Mouse (Mus musculus) limb, embryonic 13.5 days (tissue): ENCODE data around the gene Fam234b. TPM values are rescaled to one million over a fixed set of nuclear protein-coding genes. Genes with fewer than 3 reads are reported as not detected.
A peak's percentile ranks its signal among the peaks of the same experiment; 100 is the strongest.

Source experiments
- ATAC-seq: fragments of 200-750 bp; cut with Nextera tagmentation; 2 replicates; pipeline ENCODE4 v1.8.0; 2017; ENCODE audit warnings: low read depth, moderate number of reproducible peaks, moderate TSS enrichment; ENCODE audit not compliant: low FRiP score
- H3K27ac ChIP-seq: fragments of 300-500 bp; sonication (generic); 2 replicates; pipeline ENCODE4 v1.5.1; 2015; ENCODE audit warnings: inconsistent platforms, mild to moderate bottlenecking, moderate library complexity
- H3K27me3 ChIP-seq: fragments of 300-500 bp; sonication (generic); 2 replicates; pipeline ENCODE4 v1.6.1; 2015; ENCODE audit warnings: mild to moderate bottlenecking, inconsistent platforms
- H3K36me3 ChIP-seq: fragments of 300-500 bp; sonication (generic); 2 replicates; pipeline ENCODE4 v1.6.1; 2015; ENCODE audit warnings: inconsistent platforms, mild to moderate bottlenecking, moderate library complexity
- H3K4me1 ChIP-seq: fragments of 300-500 bp; sonication (generic); 2 replicates; pipeline ENCODE4 v1.6.1; 2015; ENCODE audit warnings: inconsistent platforms
- H3K4me2 ChIP-seq: fragments of 300-500 bp; sonication (generic); replicated peaks from 2 replicates; pipeline ENCODE4 v1.6.1; 2015; ENCODE audit warnings: inconsistent platforms, mild to moderate bottlenecking, moderate library complexity
- H3K4me3 ChIP-seq: fragments of 300-500 bp; sonication (generic); 2 replicates; pipeline ENCODE4 v1.5.1; 2015; ENCODE audit warnings: moderate library complexity, mild to moderate bottlenecking, inconsistent platforms
- H3K9ac ChIP-seq: fragments of 300-500 bp; sonication (generic); 2 replicates; pipeline ENCODE4 v1.6.1; 2015; ENCODE audit warnings: mild to moderate bottlenecking, inconsistent platforms
- H3K9me3 ChIP-seq: fragments of 300-500 bp; sonication (generic); 2 replicates; pipeline ENCODE4 v1.6.1; 2016; ENCODE audit warnings: inconsistent platforms
- WGBS: fragments of 180-500 bp; shearing (Covaris S2); methylation state at CpG from one replicate; pipeline ENCODE4 v1.1.7; 2015; 5-methylcytosine and 5-hydroxymethylcytosine counted together
- polyA plus RNA-seq: library from polyadenylated mRNA; unstranded; fragments of >200 nt; fragmentation: Nextera tagmentation; extraction: Ambion mirVana; gene quantifications from 2 replicates; pipeline ENCODE4 v1.2.1, GENCODE M21; 2015

The Fam234b gene
- polyA plus RNA-seq, 1 experiment from 2014 or later, result 30.3 TPM

GRCm38 (mm10) chr6:135183961-135184360 is 13.8 kb upstream of the Fam234b start:
- no peak overlapping the region for H3K27ac ChIP-seq
- peaks cover 3% of the 10 kb centered on the region; the same call in 1 of the 2 replicates for H3K27me3 ChIP-seq
- no peak overlapping the region for H3K9ac ChIP-seq
- WGBS, result 30% methylated on average over 8 of the region's 8 CpGs
- ATAC-seq, result no peak
- H3K4me2 ChIP-seq, result no peak overlapping the region
- no peaks in the 10 kb centered on the region for H3K36me3 ChIP-seq
- no peak overlapping the region for H3K4me3 ChIP-seq
- H3K4me1 ChIP-seq, result no peaks in the 10 kb centered on the region
- no peaks in the 10 kb centered on the region for H3K9me3 ChIP-seq

DNA sequence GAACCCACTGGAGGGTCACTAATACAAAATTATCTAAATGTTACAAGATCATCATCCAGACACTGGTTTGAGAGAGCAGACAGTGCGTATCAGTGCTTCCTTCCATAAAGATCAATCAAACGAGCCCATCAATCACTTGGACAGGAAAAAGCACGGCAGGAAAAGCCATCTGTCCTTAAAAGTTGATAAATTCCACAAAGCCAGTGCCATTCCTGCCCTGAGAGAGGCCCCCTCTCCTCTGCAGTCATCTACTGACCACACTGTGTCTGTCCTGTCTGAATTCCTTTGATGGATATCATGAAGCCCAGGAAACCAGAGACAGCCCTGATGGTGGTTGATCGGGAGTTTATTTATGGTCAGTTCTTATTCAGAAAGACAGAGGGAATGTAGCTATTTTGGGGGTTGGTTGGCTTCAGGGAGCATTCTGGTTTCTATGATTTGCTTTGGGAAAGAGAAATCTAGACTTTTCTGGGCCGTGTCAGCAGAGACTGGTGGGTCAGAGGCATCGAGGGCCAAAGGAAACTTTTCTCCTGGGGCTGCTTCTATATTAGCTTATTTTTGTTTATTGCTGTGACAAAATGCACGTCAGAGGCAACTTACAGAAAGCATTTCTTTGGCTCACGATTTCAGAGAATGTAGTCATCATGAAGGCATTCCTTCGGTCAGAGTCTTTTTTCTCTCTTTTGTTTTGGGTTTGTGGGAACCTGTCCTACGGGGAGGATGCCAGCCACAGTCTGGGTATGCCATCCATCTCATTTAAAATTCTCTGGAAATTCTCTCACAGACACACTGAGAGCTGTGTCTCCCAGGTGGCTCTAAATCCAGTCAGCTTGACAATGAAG is 10.5 kb upstream of the Fam234b start:
- H3K36me3 ChIP-seq, result no peaks in the 10 kb centered on the region
- H3K9me3 ChIP-seq, result no peaks in the 10 kb centered on the region
- no peak for ATAC-seq
- H3K9ac ChIP-seq, result no peak overlapping the region
- H3K4me1 ChIP-seq, result no peaks in the 10 kb centered on the region
- no peak overlapping the region for H3K27ac ChIP-seq
- H3K4me3 ChIP-seq, result no peak overlapping the region
- WGBS, result 46% methylated on average over 10 of the region's 10 CpGs
- no peak overlapping the region for H3K4me2 ChIP-seq
- H3K27me3 ChIP-seq, result no peaks in the 10 kb centered on the region

DNA sequence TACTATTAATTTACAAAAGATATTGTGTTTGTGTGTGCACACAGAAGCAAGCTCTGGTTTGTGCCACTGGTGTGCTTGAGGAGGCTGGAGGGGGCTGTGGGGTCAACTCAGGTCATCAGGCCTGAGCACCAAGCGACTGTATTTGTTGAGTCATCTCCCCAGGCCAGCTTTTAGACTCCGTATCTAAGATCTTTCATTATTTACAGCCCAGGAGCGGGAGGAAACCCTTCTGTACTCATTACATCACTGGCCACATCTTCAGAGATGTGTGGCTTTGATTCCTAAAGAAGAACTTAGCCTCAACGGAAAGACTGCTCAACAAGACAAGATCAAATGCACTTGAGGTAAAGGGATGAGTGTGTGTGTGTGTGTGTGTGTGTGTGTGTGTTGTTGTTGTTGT is 9.1 kb upstream of the Fam234b start:
- no peaks in the 10 kb centered on the region for H3K4me1 ChIP-seq
- H3K4me2 ChIP-seq, result no peak overlapping the region
- 59% methylated on average over 4 of the region's 4 CpGs for WGBS
- no peaks in the 10 kb centered on the region for H3K9me3 ChIP-seq
- ATAC-seq, result no peak
- H3K27me3 ChIP-seq, result no peaks in the 10 kb centered on the region
- no peak overlapping the region for H3K9ac ChIP-seq
- H3K4me3 ChIP-seq, result no peak overlapping the region
- H3K27ac ChIP-seq, result no peak overlapping the region
- no peaks in the 10 kb centered on the region for H3K36me3 ChIP-seq

- ATAC-seq, result no peak
- no peak overlapping the region for H3K9ac ChIP-seq
- no peaks in the 10 kb centered on the region for H3K36me3 ChIP-seq
- H3K27me3 ChIP-seq, result no peaks in the 10 kb centered on the region
- no peak overlapping the region for H3K4me3 ChIP-seq
- no peak overlapping the region for H3K27ac ChIP-seq
- no peak overlapping the region for H3K4me2 ChIP-seq
- H3K9me3 ChIP-seq, result no peaks in the 10 kb centered on the region
- WGBS, result 75% methylated on average over 6 of the region's 6 CpGs
- H3K4me1 ChIP-seq, result no peaks in the 10 kb centered on the region
Observed at GRCm38 (mm10) chr6:135190122-135190521, 7.7 kb upstream of the Fam234b start.

GRCm38 (mm10) chr6:135191906-135192305 is 5.9 kb upstream of the Fam234b start:
- Histone ChIP-seq H3K9ac (no peak overlapping the region), H3K4me3 (no peak overlapping the region), H3K9me3 (no peaks in the 10 kb centered on the region), H3K27me3 (no peaks in the 10 kb centered on the region), H3K4me1 (no peaks in the 10 kb centered on the region), H3K27ac (no peak overlapping the region), H3K4me2 (no peak overlapping the region), H3K36me3 (no peaks in the 10 kb centered on the region)
- no peak for ATAC-seq
- 87% methylated on average over 1 of the region's 1 CpGs for WGBS

DNA sequence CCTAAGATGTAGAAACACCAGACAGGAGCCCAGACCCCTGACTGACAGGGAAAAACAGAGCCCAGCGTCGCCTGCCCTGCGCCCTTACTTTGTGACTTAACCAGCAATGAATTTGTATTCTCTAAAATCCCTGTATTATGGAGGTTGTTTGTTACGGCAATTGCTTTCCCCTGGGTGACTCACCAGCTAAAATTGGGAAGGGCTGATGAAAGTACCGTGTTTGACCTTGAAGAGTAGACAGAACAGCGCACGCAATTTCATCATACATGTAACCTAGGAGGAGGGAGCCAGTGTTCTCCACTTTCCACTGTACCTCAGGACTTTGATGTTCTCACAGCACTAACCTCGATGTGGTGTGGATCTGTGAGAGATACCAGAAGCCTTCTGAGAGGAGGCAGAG is 4.8 kb upstream of the Fam234b start:
- Histone ChIP-seq H3K4me3 (no peak overlapping the region), H3K4me2 (no peak overlapping the region), H3K27me3 (no peaks in the 10 kb centered on the region), H3K36me3 (no peaks in the 10 kb centered on the region), H3K4me1 (peaks cover 3% of the 10 kb centered on the region), H3K9me3 (no peaks in the 10 kb centered on the region), H3K27ac (no peak overlapping the region), H3K9ac (no peak overlapping the region)
- no peak for ATAC-seq
- WGBS, result 82% methylated on average over 8 of the region's 8 CpGs

GRCm38 (mm10) chr6:135193733-135194132 is 4.0 kb upstream of the Fam234b start:
- ATAC-seq, result no peak
- Histone ChIP-seq H3K27ac (no peak overlapping the region), H3K4me2 (no peak overlapping the region), H3K4me3 (no peak overlapping the region), H3K9me3 (no peaks in the 10 kb centered on the region), H3K9ac (no peak overlapping the region), H3K4me1 (peaks cover 7% of the 10 kb centered on the region), H3K36me3 (no peaks in the 10 kb centered on the region), H3K27me3 (no peaks in the 10 kb centered on the region)
- 51% methylated on average over 4 of the region's 4 CpGs for WGBS

DNA sequence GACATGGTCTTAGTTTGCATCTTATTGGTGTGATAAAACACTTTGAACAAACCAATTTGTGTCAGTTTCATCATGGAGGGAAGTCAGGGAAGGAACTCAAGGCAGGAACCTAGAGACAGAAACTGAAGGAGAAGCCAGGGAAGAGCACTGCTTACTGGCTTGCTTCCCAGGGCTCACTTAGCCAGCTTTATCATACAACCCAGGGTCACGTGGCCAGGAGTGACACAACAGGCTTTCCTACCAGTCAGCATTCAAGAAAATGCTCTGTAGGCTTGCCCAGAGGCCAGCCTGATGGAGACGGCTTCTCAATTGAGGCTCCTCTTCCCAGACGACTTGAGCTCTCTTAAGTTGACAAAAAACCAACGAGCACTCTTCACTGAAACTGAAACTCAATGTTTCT is 2.9 kb upstream of the Fam234b start:
- Histone ChIP-seq H3K9ac (no peak overlapping the region), H3K27ac (no peak overlapping the region), H3K4me1 (peaks cover 14% of the 10 kb centered on the region), H3K4me3 (no peak overlapping the region), H3K9me3 (no peaks in the 10 kb centered on the region), H3K36me3 (no peaks in the 10 kb centered on the region), H3K4me2 (no peak overlapping the region), H3K27me3 (no peaks in the 10 kb centered on the region)
- ATAC-seq, result no peak
- WGBS, result 73% methylated on average over 4 of the region's 4 CpGs

DNA sequence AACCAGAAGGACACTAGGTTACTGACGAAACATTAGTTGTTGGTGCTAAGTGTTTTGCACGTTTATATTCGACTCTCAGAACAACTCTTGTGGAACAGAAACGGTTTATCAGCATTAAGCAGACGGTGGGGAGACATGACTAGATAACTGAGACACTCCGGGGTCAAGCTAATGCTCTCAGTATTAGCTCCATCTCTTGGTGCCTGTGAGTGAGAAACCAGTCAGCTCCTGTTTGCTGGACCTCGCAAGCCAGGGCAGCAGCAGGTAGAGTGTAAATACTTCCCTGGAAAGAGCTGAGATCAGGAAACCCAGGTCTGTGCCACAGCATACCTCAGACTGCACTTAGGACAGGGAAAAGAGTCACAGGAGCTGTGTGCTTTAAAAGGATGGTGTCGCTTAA is 1.1 kb upstream of the Fam234b start:
- Histone ChIP-seq H3K4me1 (peaks cover 14% of the 10 kb centered on the region), H3K36me3 (no peaks in the 10 kb centered on the region), H3K9ac (no peak overlapping the region), H3K27ac (no peak overlapping the region), H3K4me3 (no peak overlapping the region), H3K4me2 (no peak overlapping the region), H3K27me3 (no peaks in the 10 kb centered on the region), H3K9me3 (no peaks in the 10 kb centered on the region)
- WGBS, result 73% methylated on average over 8 of the region's 8 CpGs
- ATAC-seq, result no peak

DNA sequence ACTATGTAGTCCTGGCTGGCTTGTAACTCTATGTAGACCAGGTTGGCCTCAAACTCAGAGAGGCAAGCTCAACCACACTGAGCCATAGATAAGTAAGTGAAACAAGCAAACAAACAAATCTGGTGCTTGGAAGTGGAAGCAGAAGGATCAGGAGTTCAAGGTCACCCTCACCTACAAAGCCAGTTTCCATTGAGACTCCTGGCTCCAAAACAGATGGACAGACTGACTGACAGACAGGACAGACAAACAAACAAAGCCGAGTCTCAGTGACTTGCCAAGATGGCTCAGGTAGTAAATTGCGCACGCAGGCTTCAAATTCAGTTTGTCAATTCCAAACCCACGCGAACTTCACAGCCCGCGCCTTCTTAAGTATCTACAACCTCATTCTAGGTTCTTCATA is 331 bp upstream of the Fam234b start:
- peak overlapping the region; percentile 77 for H3K4me3 ChIP-seq
- peak overlapping the region; percentile 85 for H3K4me2 ChIP-seq
- no peaks in the 10 kb centered on the region for H3K27me3 ChIP-seq
- ATAC-seq, result no peak
- peak overlapping the region; percentile 4; the same call in 1 of the 2 replicates for H3K27ac ChIP-seq
- H3K36me3 ChIP-seq, result no peaks in the 10 kb centered on the region
- H3K9me3 ChIP-seq, result 0 out of 2 replicates have a peak, but pooled peaks cover under 1% of the 10 kb centered on the region
- WGBS, result 29% methylated on average over 7 of the region's 7 CpGs
- H3K4me1 ChIP-seq, result peaks cover 14% of the 10 kb centered on the region
- H3K9ac ChIP-seq, result peak overlapping the region; percentile 83

DNA sequence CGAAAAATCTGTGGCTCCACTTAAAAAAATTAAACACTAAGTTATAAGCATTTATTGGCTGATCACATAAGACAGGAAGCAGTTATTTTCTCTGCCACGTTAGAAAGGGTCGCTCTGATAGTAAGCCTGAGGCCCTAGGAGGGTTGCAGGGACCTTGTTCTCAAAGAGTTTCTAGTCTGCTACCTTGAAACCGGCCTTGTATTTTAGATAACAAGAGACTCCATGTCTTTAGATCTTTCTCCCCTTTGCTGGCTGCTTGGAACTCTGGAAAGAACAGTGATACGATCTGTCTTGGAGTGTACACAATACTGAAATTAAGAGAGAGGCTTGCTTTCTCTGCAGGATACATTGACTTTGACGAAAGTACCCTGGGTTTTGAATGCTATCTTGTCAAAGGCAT is 949 bp downstream of the Fam234b start:
- Histone ChIP-seq H3K4me1 (peaks cover 14% of the 10 kb centered on the region), H3K9ac (0 out of 2 replicates have a peak overlapping the region, but pooled peaks have one; percentile 4), H3K27me3 (no peaks in the 10 kb centered on the region), H3K4me3 (peak overlapping the region; percentile 77), H3K36me3 (no peaks in the 10 kb centered on the region), H3K9me3 (0 out of 2 replicates have a peak, but pooled peaks cover 5% of the 10 kb centered on the region), H3K4me2 (peak overlapping the region; percentile 85), H3K27ac (no peak overlapping the region)
- WGBS, result 58% methylated on average over 6 of the region's 6 CpGs
- no peak for ATAC-seq

DNA sequence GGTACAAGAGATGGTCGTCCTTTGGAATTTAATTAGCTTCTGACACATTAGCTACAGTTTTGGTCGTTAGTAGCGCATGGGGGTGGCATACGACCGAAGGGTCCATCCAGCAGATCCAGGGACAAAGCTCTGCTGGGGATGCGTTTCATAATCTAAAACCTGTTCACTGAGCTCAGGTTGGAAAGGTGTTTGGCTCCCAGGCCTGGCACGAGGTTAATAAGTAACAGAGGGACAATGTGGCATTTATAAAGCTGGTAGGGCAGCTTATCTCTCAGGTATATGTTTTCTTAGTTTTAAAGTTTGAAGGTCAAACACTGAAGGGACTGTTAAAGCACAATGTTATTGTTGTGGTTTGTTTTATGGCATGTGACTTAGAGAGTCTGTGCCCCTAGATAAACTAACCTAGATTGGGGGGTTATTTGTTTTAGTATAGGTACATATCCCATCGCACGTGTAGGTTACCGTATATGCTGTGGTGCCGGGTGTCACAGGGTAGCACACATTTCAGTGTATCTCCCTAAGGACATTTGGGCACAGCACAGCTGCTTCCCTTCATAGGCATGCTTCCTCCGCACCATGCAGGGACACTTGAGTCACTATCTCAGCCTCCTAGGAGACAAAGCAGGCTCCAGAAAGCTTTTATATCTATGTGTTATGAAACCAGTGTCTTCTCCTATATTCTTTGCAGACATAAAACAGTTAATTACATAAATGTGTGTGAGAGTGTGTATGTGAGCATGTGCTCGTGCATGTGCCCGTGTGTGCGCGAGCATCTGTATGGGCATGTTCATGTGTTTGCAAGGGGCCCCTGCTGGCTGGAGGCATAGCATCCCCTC is 2.6 kb downstream of the Fam234b start:
- ATAC-seq, result no peak

More for the DNA sequence above, 2.6 kb downstream of the Fam234b start:
- Histone ChIP-seq H3K36me3 (no peaks in the 10 kb centered on the region), H3K27me3 (no peaks in the 10 kb centered on the region), H3K4me3 (no peak overlapping the region), H3K4me1 (peaks cover 14% of the 10 kb centered on the region), H3K4me2 (no peak overlapping the region), H3K9me3 (0 out of 2 replicates have a peak, but pooled peaks cover 5% of the 10 kb centered on the region), H3K9ac (no peak overlapping the region), H3K27ac (no peak overlapping the region)
- WGBS, result 76% methylated on average over 16 of the region's 16 CpGs
